Mouse (Mus musculus) heart, postnatal 36 days (tissue): ENCODE measurements around the gene Arid5a. TPM values are rescaled to one million over a fixed set of nuclear protein-coding genes. Genes with fewer than 3 reads are reported as not detected.

Source experiments
- DNase-seq, 2 experiments: peaks; one replicate each; pipeline ENCODE4 v3.0.0; 2021 to 2022
- intact Hi-C: fragments of 180-260 bp; cut with DNase I; formaldehyde crosslinking; loops from one replicate; pipeline ENCODE4 v1.15.1; 2025
- total RNA-seq, 2 experiments: library from RNA; stranded (reverse); gene quantifications; 2 replicates each; pipeline ENCODE4 v1.2.3; 2021

Gene Arid5a
- total RNA-seq, 2 experiments from 2014 or later = 10.4 to 15.1 TPM

GRCm38 (mm10) chr1:36281849-36282248 lies 25.7 kb upstream of the Arid5a start:
- intact Hi-C loops = no loop called here
- DNase-seq = no peak

GRCm38 (mm10) chr1:36293470-36293869 lies 14.1 kb upstream of the Arid5a start:
- DNase-seq = no peak
- intact Hi-C loops = no loop called here

- intact Hi-C loops = no loop called here
- no peak for DNase-seq
Measured at GRCm38 (mm10) chr1:36294402-36294801, 13.1 kb upstream of the Arid5a start.

- intact Hi-C loops = no loop called here
- DNase-seq = no peak
Measured at GRCm38 (mm10) chr1:36296466-36297149, 10.9 kb upstream of the Arid5a start.

GRCm38 (mm10) chr1:36298107-36298506 lies 9.4 kb upstream of the Arid5a start:
- DNase-seq = no peak
- intact Hi-C loops = no loop called here

- DNase-seq = no peak
- intact Hi-C loops = no loop called here
Measured at GRCm38 (mm10) chr1:36299126-36299525, 8.4 kb upstream of the Arid5a start.

- no peak for DNase-seq
- intact Hi-C loops = no loop called here
Measured at GRCm38 (mm10) chr1:36299676-36300075, 7.9 kb upstream of the Arid5a start.

- no peak for DNase-seq
- intact Hi-C loops = no loop called here
Measured at GRCm38 (mm10) chr1:36300486-36300885, 7.0 kb upstream of the Arid5a start.

- no peak for DNase-seq
- intact Hi-C loops = no loop called here
Measured at GRCm38 (mm10) chr1:36302273-36302672, 5.3 kb upstream of the Arid5a start.

- DNase-seq = no peak
- intact Hi-C loops = no loop called here
Measured at GRCm38 (mm10) chr1:36302957-36303356, 4.6 kb upstream of the Arid5a start.

- peak; percentile 77 to 84 for DNase-seq
- intact Hi-C loops = no loop called here
Measured at GRCm38 (mm10) chr1:36303381-36304320, 3.9 kb upstream of the Arid5a start.

GRCm38 (mm10) chr1:36304764-36305163 lies 2.8 kb upstream of the Arid5a start:
- peak in 1 of 2 experiments; percentile 50 for DNase-seq
- intact Hi-C loops = loop anchor here (5.0 kb wide), 1 partner anchor 168 kb away; the partner anchor contains the start of gene Cnnm4

- no peak for DNase-seq
- intact Hi-C loops = loop anchor here (5.0 kb wide), 1 partner anchor 166 kb away; the partner anchor contains the start of gene Cnnm4
Measured at GRCm38 (mm10) chr1:36306120-36306519, 1.4 kb upstream of the Arid5a start.

- DNase-seq = no peak
- intact Hi-C loops = loop anchor here (5.0 kb wide), 1 partner anchor 165 kb away; the partner anchor contains the start of gene Cnnm4
Measured at GRCm38 (mm10) chr1:36307121-36307494, 425 bp upstream of the Arid5a start.

GRCm38 (mm10) chr1:36308451-36308901 lies 943 bp downstream of the Arid5a start:
- no peak for DNase-seq
- intact Hi-C loops = loop anchor here (2.0 to 5.0 kb wide), 2 partner anchors 58 to 164 kb away; partner anchors contain the start of gene Cnnm4

- intact Hi-C loops = loop anchor here (2.0 to 5.0 kb wide), 2 partner anchors 58 to 163 kb away; partner anchors contain the start of gene Cnnm4
- no peak for DNase-seq
Measured at GRCm38 (mm10) chr1:36308966-36309475, 1.5 kb downstream of the Arid5a start.

GRCm38 (mm10) chr1:36309498-36309901 lies 2.0 kb downstream of the Arid5a start:
- DNase-seq = no peak
- intact Hi-C loops = loop anchor here (2.0 to 5.0 kb wide), 2 partner anchors 57 to 163 kb away; partner anchors contain the start of gene Cnnm4

- no peak for DNase-seq
- intact Hi-C loops = no loop called here
Measured at GRCm38 (mm10) chr1:36314959-36315775, 7.6 kb downstream of the Arid5a start.

GRCm38 (mm10) chr1:36315776-36316100 lies 8.2 kb downstream of the Arid5a start:
- intact Hi-C loops = no loop called here

GRCm38 (mm10) chr1:36321164-36321563 lies 13.6 kb downstream of the Arid5a start:
- no peak for DNase-seq
- intact Hi-C loops = no loop called here

More at GRCm38 (mm10) chr1:36315776-36316100, 8.2 kb downstream of the Arid5a start:
- no peak for DNase-seq
